Mouse (Mus musculus) Muller cell, postnatal 12 days (primary cell): ENCODE results near the gene Smad5.

Experiments used
- DNase-seq: peaks from one replicate; pipeline ENCODE4 v3.0.0-alpha.2; 2015; ENCODE audit errors: inconsistent ontology term

The Smad5 gene

DNA sequence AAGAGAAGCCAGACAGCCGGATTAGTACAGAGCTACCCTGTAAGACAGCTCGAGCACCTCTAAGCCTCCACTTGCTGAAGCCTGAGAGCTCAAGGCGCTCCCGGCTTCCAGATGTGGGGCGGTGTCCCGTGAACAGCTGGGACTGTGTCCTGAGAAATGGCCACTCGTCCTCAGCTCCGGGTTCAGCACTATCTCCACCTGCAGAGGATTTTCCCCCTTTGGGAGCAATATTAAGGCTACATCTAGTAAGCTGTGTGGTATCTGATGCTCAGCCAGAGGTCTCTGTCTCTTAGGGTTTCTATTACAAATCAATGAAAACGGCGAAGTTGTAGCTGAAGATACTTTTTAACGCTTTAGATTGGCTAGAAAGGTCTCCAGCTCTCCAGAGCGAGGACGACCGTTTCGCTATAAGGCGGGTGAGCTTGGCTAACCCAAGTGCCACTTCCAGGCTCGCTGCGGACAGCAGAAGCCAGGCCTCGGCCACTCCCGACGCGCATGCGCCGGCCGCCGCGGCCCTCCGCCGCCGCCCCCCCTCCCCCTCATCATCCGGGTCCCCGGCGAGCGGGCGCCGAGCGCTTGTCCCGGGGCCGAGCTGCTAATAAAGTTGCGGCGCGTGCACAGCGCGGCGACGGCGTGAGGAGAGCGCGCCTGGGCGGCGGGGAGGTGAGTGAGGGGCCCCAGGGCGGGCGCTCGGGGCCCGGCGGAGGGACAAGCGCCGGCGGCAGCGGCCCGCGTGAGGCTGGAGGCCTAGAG lies at the start of gene Smad5:
Gene Smad5 (plus strand): TSS at position 542 of the 753 bp plus-strand sequence.
- peak; percentile 97 for DNase-seq

DNA sequence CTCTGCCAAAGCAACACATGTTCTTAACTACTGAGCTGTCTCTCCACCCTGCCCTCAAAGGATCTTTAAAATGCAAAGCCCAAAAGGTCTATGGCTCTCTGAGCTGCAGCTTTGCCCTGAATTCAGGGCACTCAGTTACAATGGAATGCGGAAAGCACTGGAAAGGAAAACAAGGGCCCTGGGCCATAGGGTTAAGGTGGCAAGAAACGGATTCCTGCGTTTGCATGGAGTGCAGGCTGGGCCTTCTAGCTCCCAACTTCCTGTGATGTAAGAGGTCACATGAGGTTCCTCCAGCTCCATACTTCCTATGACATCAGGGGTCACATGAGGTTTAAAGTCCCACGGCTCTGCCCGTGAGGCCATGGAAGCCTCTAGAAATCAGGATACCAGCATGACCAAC lies 48.6 kb upstream of the Smad5 start:
- no peak for DNase-seq

DNA sequence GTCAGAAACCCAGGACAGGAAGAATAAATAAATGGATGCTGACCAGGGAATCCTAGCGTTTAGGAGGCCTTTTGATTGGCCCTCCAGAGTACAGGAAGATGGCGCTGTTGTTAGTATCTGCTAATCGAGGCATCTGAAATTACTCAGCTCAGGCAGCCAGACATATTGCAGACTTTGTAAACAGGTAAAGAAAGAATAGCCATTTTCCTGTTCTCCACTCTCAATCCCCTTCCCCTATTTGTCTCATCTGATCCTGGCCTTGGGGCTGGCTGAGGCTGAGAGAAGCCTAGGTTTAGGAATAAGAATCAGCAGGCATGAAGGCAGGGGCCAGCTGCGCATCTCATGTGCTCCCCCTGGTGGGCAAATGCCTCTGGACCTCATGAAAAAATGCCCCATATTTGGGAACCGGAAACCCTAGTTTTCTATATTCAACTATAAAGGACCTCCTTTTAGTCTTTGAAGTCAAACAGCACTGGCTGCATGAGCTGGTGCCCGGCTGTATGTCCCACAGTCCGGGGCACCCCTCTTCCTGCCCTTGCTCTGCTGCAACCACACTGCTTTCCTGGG lies 44.8 kb upstream of the Smad5 start:
- DNase-seq = peak; percentile 60

DNA sequence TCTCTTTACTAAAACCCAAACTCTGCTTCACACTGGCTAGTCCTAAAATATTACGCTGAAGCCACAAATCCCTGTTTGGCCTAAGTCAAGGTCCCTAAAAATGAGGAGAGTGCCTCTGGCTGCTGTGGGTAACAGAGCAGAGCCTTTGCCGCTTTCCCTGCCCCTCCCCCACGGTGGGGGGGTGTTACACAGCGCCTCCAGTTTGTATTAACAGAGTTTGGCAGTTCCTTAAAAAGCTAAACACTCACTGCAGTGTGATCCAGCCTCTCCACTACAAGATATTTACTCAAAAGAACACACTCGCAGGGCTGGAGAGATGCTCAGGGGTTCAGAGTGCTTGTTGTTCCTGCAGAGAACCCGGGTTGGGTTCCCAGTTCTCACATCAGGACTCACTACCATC lies 43.9 kb upstream of the Smad5 start:
- DNase-seq = no peak

DNA sequence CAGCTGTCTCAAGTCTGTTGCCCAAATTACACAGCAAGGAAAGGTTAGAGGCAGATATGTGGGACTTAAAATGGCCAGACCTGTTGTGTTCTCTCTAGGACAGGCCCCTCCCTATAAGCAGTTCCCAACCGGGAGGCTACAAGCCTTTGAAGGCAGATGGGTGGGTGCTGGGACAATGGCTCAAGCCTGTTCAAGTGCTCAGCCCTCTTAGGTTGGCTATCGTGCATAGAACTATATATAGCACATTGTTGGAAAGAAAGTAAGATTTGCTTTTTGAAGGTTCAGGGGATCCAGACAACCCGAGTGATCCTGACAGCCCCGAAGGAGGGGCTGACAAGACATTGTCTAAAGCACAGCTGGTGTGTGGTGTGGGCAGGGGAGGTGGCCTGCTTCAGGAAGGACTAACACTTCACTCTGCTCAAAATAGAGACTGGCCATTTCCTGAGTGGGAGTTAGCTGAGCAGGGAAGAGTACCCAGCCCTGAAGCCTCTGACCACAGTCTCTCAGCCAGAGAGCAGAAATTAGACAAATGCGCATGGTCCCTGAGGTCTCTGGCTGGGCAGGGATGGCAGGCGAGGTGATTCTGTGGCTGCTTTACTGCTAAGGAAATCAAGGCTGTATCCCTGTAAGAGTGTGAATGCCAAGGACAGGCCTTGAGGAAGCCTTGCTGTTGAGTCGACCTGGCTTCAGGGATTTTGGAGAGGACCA lies 40.7 kb upstream of the Smad5 start:
- DNase-seq = no peak

DNA sequence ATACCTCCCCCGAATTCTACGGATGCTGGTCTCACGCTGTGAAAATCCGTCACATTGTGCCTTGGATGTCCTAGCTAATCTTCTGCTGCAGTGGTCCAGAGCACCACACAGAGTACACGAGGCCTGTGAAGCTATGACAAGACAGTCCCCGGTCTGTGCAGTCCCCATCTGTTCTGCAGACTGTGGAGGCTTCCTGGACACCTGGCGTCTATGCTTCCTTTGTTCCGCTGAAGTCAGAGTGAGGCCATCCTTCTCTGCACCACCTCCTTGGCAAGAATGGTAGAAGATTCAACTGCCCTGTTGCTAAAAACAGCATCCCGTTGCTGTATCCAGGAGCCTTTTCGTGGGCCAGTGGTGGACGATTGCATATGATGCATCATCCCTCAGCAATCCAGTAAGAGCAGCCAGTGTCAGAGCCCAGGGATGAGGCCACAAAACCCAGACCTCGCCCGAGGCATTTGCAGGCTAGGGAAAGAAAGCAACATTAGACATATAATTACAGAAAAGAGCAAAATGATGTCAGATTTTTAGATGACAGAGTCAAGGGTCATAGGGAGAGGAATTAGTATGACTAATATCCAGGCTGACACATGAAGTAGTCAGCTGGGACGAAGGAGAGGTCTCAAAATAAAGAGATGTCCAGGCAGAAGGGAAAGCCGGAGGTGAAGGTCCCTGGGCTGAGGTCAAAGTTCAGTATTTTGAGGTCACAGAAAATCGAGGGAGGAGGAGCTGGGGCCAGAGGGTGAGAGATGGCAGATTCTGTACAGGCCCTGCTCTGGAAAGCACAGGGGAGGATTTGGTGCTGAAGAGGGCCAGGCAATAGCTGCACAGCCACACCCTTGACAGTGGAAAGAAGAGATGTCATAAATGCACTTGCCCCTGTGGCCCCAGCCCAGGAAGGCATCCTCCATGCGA lies 38.3 kb upstream of the Smad5 start:
- DNase-seq = peak; percentile 78

DNA sequence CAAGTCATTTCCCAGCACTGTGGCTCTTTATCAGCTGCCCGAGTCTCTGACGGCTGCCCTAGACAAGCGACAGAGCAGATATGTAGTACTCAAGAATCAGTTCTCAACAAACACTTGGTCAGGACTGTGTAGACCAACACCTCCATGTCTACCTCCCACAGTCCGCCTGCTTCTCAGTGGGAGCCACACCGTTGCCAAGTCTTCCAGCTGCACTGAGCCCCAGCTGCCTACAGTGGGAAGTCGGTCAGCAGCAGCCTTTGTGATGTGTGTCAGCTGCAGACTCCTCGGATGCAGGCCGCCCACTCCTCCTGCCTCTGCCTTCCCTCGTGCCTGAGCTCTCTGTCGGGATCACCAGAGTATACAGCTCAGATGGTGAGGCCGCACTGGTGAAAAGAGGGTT lies 31.6 kb upstream of the Smad5 start:
- DNase-seq = peak; percentile 20

DNA sequence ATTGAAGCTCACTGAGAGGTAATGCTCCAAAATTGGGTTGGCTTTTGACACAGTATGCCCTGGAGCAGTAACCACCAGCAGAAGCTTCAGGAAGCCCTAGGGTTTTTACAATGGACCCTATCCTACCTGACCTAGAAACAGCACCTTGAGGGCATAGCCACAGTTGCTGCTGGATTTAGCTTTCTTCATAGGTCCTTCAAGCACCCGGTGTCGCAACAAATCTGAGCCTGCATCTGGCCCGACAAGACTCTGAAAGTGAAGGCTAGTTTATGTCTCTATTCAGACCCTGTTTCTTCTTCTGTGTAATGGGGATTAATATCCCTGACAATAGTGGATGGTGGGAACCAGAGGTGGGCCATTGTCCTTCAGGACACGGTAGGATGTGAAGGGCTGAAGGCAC lies 25.1 kb upstream of the Smad5 start:
- no peak for DNase-seq

DNA sequence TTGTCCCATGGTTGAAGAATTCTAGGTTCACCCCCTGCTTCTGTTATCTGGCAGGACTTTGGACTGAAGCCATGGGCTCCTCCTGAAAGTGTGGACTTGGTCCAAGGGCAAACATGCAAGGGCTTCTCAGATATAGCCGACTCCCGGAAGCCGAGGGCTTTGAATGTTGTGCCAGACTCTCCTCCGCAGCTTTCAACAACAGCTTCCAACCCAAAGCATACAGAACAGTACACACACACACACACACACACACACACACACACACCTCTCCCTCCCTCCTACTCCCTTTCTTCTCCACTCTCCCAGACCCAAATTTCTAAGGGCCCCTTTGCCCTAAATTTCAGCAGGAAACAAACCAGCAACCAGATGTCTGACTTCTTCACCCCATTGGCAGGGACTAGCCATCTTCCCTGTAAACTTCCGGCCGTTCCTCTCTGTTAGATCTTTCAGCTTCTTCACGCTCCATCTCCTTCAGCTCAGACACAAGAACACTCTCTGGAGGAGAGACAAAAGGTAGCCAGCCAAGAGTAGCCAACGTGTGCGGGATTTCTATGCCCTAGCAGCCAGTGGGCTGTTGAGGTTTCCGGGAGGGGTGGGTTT lies 24.5 kb upstream of the Smad5 start:
- peak; percentile 59 for DNase-seq

DNA sequence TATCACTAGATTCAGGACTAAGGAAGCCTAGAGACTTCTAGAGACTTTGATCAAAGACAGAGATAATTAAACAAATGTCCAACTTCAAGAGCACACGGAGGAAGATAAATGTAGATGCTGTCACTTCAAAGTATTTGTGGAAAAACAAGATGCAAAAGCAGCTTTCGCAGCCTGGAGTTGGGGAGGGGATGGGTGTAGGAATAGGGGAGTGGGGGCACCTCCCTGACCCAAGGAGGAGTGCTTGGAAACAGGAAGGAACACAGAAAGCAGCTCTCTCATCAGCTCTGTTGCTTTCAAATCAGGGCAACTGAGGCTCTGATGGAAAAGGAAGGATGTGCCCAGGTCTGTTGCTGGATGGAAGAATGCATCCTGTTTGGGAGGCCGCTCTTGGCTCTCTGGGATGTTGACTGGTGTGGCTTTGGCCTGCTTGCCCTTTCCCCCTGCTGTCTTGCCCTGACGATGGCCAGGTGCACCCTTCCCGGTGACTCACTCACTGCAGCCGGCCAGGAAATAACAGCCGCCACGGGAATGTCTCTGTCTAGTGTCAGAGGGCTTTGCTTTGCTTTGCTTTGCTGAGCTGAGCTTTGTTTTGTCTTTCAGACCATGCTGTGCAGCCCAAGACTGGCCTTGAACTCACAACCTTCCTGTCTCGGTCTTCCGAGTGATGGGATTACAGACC lies 23.8 kb upstream of the Smad5 start:
- DNase-seq = peak; percentile 64

DNA sequence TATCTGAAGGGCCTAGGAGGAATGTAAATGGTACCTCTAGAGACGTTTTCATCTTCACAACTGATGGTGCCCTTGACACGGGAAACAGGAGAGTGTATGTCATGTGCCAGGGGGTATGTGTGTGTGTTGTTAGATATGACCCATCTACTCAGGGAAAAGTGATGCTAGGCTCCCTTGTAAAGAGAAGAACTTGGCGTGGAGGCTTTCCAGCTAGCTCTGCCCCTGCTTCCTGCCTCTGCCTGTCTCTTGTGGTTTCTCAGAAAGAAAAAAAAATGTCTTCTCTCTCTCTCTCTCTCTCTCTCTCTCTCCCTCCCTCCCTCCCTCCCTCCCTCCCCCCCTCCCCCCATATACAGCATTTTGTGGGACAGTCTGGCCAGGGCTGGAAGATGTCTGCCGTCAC lies 20.9 kb upstream of the Smad5 start:
- no peak for DNase-seq

DNA sequence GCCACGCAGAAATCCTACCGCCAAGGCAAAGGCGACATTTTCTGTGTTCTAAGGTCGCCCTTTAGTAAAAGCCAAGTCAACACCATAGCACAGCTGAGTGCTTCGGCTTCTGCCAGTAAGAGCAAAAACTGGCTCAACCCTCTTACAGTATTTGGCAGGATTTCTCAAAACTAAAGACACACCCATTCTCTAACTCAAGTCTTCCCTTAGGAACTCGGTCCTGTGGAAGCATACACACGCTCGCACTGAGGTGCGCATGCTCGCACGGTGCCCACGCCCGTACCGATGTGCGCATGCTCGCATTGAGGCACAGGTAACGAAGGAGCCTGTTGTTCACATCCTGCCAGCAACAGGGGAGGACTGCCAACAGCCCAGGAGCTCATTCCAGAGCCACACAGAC lies 20.5 kb upstream of the Smad5 start:
- DNase-seq = no peak

DNA sequence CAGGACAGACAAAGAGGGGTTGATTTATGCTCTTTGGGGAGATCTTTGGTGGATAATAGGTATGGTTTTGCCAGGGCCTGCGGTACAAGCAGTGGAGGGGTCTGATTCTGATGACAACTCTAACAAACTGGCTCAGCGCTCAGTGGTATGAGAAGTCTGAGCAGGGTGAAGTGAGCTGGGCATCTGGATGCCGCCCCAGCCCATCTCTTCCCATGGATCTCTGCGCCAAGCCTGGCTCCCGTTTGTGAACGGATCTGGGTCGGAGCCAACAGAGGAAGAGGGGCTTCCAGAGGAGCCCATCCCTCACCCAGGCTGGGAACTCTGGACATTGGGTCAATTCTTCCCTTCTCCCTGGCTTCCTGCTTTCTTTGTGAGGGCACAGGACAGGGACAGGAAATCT lies 19.5 kb upstream of the Smad5 start:
- no peak for DNase-seq

DNA sequence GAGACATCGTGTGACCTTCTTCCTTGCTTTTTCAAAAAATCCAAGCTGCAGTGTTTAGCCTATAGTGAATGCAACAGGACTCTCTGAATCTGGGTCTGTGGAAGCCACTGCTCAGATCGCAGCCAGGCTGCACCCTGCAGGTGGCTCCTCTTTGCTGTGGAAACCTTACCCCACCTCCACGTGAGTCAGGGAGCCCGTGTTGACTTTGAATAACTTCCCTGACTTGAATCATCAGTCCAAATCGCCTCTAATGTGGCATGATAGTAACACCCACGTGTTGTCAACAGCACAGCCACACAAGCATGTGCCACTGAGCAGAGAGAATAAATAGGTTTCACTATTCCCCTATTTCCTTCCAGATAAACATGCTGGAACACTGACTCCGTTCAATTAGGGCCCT lies 10.8 kb upstream of the Smad5 start:
- peak; percentile 29 for DNase-seq

DNA sequence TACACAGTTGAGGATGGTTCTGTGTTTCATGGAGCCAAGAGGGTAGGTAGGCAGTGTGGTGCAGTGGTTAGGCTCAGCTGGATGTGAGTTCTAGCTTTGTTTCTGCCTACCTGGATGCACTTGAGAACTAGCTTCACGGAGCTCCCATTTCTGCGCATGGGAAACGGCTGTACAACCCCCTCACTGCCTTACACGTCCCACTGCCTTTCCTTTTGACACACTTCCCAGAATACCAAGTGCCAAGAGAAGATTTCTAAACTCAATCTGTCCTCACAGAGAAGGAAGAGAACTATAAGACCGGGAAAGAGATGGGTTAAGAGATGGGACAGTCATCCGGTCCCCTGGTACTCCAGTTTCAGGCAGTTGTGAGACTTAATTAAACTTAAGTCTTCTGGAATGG lies 10.2 kb upstream of the Smad5 start:
- DNase-seq = no peak

DNA sequence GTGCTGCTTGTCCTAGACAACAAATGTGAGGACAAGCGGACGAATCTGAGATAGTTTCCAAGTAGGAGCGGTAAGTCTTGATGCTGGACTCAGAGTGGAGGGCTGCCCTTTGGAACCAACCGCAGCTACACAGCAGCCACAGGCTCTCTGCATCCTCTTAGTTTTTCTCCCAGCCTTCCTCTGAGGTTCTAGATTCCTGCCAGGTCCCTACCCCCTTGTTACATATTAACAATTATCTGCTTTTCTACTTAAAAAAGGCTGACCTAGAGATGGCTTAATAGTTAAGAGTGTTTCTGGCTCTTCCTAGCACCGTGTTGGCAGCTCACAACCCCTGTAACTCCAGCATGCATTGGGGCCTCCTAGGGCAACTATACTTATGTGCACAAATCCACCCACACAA lies 7.1 kb upstream of the Smad5 start:
- DNase-seq = no peak

DNA sequence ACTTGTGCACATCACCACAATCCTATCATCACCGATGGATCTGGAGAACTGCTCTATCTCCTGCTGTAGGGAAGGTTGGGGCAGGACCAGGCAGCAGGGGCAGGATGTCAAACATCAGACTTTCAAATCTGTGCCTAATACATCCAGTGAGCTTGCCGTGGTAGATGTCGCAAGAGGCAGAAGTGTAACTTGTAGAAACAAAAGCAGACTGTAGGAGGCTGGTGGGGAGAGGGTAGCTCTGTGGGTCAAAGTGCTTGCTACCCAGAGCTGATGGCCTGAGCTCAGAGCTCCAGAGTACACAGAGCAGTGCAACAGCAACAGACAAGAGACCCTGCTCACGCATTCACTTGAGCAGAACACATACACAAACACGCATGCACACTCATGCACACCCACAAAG lies 6.1 kb upstream of the Smad5 start:
- no peak for DNase-seq

DNA sequence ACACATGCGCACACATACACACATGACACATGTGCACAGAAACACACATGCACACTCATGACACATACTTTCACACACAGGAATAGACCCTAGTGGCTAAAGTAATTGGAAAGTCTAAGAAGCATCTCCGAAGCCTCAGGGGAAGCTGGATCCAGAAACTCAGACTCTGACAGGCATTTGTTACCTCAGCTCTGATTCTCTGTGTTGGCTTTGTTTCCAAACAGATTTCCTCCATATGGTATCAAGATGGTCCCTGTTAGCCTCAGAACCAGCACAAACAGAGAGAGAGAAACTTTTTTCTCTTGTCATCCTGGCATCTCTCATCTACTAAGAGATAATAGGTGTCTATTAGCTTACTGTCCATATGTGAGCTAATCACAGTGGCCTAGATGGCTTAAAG lies 5.6 kb upstream of the Smad5 start:
- DNase-seq = no peak

DNA sequence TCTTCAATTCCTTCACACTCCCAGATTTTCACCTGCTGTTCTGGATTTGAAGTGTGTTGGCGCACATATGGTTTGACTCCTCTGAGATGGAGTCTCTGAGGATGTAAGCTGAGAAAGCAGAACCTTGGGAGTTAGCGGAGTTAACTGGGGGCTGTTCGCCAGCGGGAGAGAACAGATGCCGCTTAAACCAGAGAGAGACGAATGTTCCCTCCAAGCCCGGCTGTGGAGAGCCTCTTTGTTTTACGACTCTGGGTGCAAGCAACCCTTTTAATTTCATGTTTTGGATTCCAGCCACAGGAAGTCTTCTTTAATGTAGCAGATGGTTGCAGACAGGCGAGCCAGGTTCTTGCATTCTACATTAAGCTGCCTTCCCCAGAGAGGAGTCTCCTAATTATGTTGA lies 4.4 kb upstream of the Smad5 start:
- peak; percentile 24 for DNase-seq

DNA sequence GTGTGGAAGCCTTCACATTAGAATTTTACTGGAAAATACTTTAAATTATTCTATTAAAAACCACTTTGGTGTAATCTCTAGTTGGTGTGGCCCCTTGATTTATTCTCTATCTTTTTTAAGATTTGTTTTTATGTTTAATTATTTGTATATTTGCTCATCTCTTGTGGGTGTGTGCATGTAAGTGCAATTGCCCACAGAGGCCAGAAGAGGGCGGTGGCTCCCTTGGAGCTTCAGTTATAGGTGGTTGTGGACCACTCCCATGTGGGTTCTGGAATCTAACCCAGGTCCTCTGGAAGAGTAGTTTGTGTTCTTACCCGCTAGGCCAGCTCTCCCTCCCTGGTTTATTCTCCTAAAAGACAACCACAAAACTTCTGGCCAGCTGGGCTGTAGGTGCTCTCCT lies 3.4 kb upstream of the Smad5 start:
- no peak for DNase-seq

DNA sequence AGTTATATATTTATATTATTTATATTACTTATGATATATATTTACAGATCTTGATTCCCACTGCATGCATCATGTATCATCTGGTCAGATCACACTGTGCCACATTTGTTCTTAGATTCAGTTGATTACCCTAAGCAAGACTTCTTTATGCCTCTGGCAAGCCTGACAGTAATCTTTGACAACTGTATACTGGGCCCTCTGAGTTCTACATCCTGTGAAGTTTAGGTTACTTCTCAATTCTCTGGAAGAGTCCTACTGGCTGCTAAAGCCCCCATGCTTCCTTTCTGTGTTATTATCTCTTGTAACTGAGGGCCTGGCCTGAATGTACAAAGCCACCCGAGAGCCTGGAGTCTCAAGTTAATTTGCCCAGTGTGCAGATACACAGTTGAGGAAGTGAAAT lies 1.8 kb upstream of the Smad5 start:
- DNase-seq = no peak
